Mouse (Mus musculus): ENCODE data around the gene Defa26.
"Not testable (repeated sequence)": the region's sequence is repeated elsewhere in the genome, so short reads cannot be mapped to it uniquely, and the experiment has no call there.

The Defa26 gene

GRCm38 (mm10) chr8:21617883-21618282 is at the start of gene Defa26:
TSS of gene Defa26 (plus strand) at chr8:21618183.
- not testable (repeated sequence) for DNase-seq (ENCODE audit: low read depth, low spot score)

GRCm38 (mm10) chr8:21582706-21583105 is 35.3 kb upstream of the Defa26 start, which contains the start of gene Defa28:
TSS of gene Defa28 (plus strand) at chr8:21583006.
- DNase-seq (ENCODE audit: low read depth, low spot score), result not testable (repeated sequence)

GRCm38 (mm10) chr8:21594408-21594807 is 23.6 kb upstream of the Defa26 start, which contains the start of gene Gm7861:
TSS of gene Gm7861 (minus strand) at chr8:21594508.
- DNase-seq (ENCODE audit: low read depth, low spot score), result not testable (repeated sequence)

DNA sequence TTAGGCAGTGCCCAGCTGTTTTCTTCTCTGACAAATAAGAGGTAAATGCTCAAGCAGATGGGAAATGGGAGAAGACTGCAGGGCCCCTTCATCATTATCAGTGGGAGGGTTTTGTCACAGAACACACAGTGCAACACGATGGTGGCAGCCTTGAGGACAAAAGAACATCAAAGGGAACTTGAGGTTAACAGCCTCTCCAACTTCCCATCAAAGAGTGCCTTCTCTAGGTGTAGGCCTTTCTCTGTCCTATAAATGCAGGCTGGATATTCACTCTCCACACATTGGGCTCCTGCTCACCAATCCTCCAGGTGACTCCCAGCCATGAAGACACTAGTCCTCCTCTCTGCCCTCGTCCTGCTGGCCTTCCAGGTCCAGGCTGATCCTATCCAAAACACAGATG is 37.5 kb downstream of the Defa26 start, which contains the start of gene Defa17:
Gene Defa17 (plus strand): TSS at position 301 of the 400 bp plus-strand sequence.
- not testable (repeated sequence) for DNase-seq (ENCODE audit: low read depth, low spot score)

DNA sequence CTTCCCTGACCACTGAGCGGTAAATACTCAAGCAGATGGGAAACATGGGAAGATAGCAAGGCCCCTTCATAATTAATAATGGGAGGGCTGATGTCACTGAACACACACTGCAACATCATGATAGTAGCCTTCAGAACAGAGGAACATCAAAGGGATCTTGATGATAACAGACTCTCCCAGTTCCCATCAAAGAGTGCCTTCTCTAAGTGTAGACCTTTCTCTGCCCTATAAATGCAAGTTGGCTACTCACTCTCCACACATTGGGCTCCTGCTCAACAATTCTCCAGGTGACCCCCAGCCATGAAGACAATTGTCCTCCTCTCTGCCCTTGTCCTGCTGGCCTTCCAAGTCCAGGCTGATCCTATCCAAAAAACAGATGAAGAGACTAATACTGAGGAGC is 47.5 kb downstream of the Defa26 start, which contains the start of gene Defa34:
Gene Defa34 (plus strand): TSS at position 301 of the 400 bp plus-strand sequence.
- not testable (repeated sequence) for DNase-seq (ENCODE audit: low read depth, low spot score)
